Mouse (Mus musculus) hematopoietic stem cell, adult 5-6 weeks (primary cell): ENCODE data around the gene Kctd7. TPM values are rescaled to one million over a fixed set of nuclear protein-coding genes. Genes with fewer than 3 reads are reported as not detected.

Experiments used
- ATAC-seq, 2 experiments: fragments of 125-278 bp in 1 of 2; replicated peaks in 1 of 2; 2 replicates each; pipeline ENCODE4 v1.8.0; 2016 to 2017; ENCODE audit warnings: inconsistent platforms in 2 of 2, mild to moderate bottlenecking in 2 of 2, moderate number of reproducible peaks in 2 of 2, low read depth in 1 of 2, moderate TSS enrichment in 1 of 2; ENCODE audit not compliant: low FRiP score in 2 of 2, poor library complexity in 2 of 2, severe bottlenecking in 2 of 2, insufficient read depth in 1 of 2, low TSS enrichment in 1 of 2
- total RNA-seq: library from RNA; stranded (forward); fragments of 172-1452, 232-1000 nt; gene quantifications from 2 replicates; pipeline ENCODE4 v1.2.3, GENCODE M21; 2017

The Kctd7 gene
- 3.3 and 6.4 TPM in 2 replicates for total RNA-seq

GRCm38 (mm10) chr5:130144334-130145312 is at the start of gene Kctd7:
Kctd7 (plus strand) TSS chr5:130144861.
- peak; percentile 92 for ATAC-seq

GRCm38 (mm10) chr5:130096754-130097153 is 47.9 kb upstream of the Kctd7 start:
- ATAC-seq: no peak

- ATAC-seq: no peak
Measured at GRCm38 (mm10) chr5:130097837-130098236, 46.8 kb upstream of the Kctd7 start.

GRCm38 (mm10) chr5:130101724-130102123 is 42.9 kb upstream of the Kctd7 start:
- no peak for ATAC-seq

- no peak for ATAC-seq
Measured at GRCm38 (mm10) chr5:130109348-130109747, 35.3 kb upstream of the Kctd7 start.

- ATAC-seq: no peak
Measured at GRCm38 (mm10) chr5:130110632-130111464, 33.8 kb upstream of the Kctd7 start.

- ATAC-seq: no peak
Measured at GRCm38 (mm10) chr5:130112653-130113052, 32.0 kb upstream of the Kctd7 start.

- no peak for ATAC-seq
Measured at GRCm38 (mm10) chr5:130116116-130116515, 28.5 kb upstream of the Kctd7 start.

GRCm38 (mm10) chr5:130116857-130117256 is 27.8 kb upstream of the Kctd7 start:
- ATAC-seq: no peak

- no peak for ATAC-seq
Measured at GRCm38 (mm10) chr5:130117932-130118331, 26.7 kb upstream of the Kctd7 start.

GRCm38 (mm10) chr5:130119236-130119635 is 25.4 kb upstream of the Kctd7 start:
- no peak for ATAC-seq

- ATAC-seq: no peak
Measured at GRCm38 (mm10) chr5:130120070-130120736, 24.5 kb upstream of the Kctd7 start.

- no peak for ATAC-seq
Measured at GRCm38 (mm10) chr5:130120904-130121303, 23.8 kb upstream of the Kctd7 start.

- no peak for ATAC-seq
Measured at GRCm38 (mm10) chr5:130122355-130122754, 22.3 kb upstream of the Kctd7 start.

GRCm38 (mm10) chr5:130124271-130124670 is 20.4 kb upstream of the Kctd7 start:
- ATAC-seq: no peak

- peak in 1 of 2 experiments; percentile 42; a peak in 2 of 4 replicates for ATAC-seq
Measured at GRCm38 (mm10) chr5:130128686-130129523, 15.8 kb upstream of the Kctd7 start.

- ATAC-seq: peak; percentile 45 to 73
Measured at GRCm38 (mm10) chr5:130129524-130129793, 15.2 kb upstream of the Kctd7 start.
